Mouse (Mus musculus) gastrocnemius, adult 2 months (tissue): Measurements from ENCODE around the gene Gm47189. TPM values are rescaled to one million over a fixed set of nuclear protein-coding genes. Genes with fewer than 3 reads are reported as not detected.
"Not testable (repeated sequence)": the region's sequence is repeated elsewhere in the genome, so short reads cannot be mapped to it uniquely, and the experiment has no call there.

Experiments
- DNase-seq: peaks from one replicate; pipeline ENCODE4 v3.0.0; 2022
- H3K27ac ChIP-seq: fragments of 200-600 bp; 2 replicates; pipeline ENCODE4 v1.8.1; 2022; ENCODE audit warnings: mild to moderate bottlenecking
- H3K4me3 ChIP-seq: fragments of 200-600 bp; 2 replicates; pipeline ENCODE4 v1.8.1; 2022; ENCODE audit warnings: mild to moderate bottlenecking, moderate library complexity
- intact Hi-C: fragments of 180-260 bp; cut with DNase I; formaldehyde crosslinking; loops from one replicate; pipeline ENCODE4 v1.15.1; 2025
- long read RNA-seq, 2 experiments: library from polyadenylated mRNA; stranded (forward); transcript quantifications; one replicate each; pipeline ENCODE4 v2.0.0; 2021
- total RNA-seq, 2 experiments: library from RNA; stranded (reverse); gene quantifications; 2 replicates each; pipeline ENCODE4 v1.2.3; 2021

Gm47189 gene
- not detected for total RNA-seq
- long read RNA-seq, experiment 1: 0 reads
- long read RNA-seq, experiment 2: 0 reads

DNA sequence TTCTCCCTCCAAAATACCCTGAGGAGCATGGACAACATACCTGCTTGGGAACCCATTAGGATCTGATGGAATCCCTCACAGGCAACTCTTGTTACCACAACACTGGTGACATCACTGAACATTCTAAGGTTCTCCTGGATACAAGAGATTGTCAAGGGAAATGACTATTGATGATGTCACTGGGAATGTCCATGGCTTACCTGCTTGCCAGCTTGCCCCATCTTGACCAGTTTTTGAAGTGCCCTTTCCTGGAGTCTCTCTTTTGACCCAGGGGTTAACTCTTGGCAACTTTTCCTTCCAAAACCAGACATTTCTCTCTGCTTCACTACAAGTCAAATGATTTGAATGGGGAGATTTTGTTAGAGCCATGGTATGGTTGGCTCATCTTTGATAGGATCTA is at the start of gene Gm47189:
Gene Gm47189, minus strand, starts transcription at position 101 of the 400 bp plus-strand sequence.
- DNase-seq, H3K4me3 ChIP-seq, intact Hi-C loops, H3K27ac ChIP-seq: not testable (repeated sequence)

GRCm38 (mm10) chr14:41755931-41756330 is 16.3 kb downstream of the Gm47189 start:
- intact Hi-C loops, H3K4me3 ChIP-seq, H3K27ac ChIP-seq: not testable (repeated sequence)
- peak; percentile 7 for DNase-seq

GRCm38 (mm10) chr14:41750514-41750913 is 21.7 kb downstream of the Gm47189 start, which contains the start of gene Gm7929:
Gene Gm7929, minus strand, starts transcription at chr14:41750614.
- H3K4me3 ChIP-seq, DNase-seq, H3K27ac ChIP-seq, intact Hi-C loops: not testable (repeated sequence)

GRCm38 (mm10) chr14:41723437-41723836 is 48.8 kb downstream of the Gm47189 start:
- H3K27ac ChIP-seq, H3K4me3 ChIP-seq, DNase-seq, intact Hi-C loops: not testable (repeated sequence)

DNA sequence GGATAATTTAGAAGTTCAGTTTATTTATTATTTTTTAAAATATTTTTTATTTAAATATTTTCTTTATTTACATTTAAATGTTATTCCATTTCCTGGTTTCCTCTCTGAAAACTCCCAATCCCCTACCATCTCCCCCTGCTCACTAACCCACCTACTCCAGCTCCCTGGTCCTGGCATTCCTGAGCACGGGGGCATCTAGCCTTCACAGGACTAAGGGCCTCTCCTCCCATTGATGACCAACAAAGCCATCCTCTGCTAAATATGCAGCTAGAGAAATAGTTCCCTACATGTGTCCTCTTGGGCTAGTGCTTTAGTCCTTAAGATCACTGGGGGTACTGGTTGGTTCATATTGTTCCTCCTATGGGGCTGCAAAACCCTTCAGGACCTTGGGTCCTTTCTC is 55.1 kb downstream of the Gm47189 start:
- H3K27ac ChIP-seq, H3K4me3 ChIP-seq, intact Hi-C loops, DNase-seq: not testable (repeated sequence)

Other genes with a start within 250 kb of the Gm47189 start
- gene Gm7970, start 216.9 kb downstream of the Gm47189 start, total RNA-seq: not detected
- not detected for gene 1700049E17Rik2, start 199.2 kb downstream of the Gm47189 start, total RNA-seq
- not detected for gene Gm3072, start 147.8 kb downstream of the Gm47189 start, total RNA-seq
- gene Gm3676, start 126.0 kb downstream of the Gm47189 start, total RNA-seq: not detected
- not detected for gene Gm8068, start 70.6 kb downstream of the Gm47189 start, total RNA-seq
- not detected for gene Gm7929, start 21.8 kb downstream of the Gm47189 start, total RNA-seq
- gene Gm7980, start 134.8 kb upstream of the Gm47189 start, total RNA-seq: not detected
- not detected for gene 1700049E17Rik1, start 152.5 kb upstream of the Gm47189 start, total RNA-seq
- gene 1700024B05Rik, start 171.6 kb upstream of the Gm47189 start, total RNA-seq: not detected
- not detected for gene Gm6401, start 195.5 kb upstream of the Gm47189 start, total RNA-seq
- gene Gm3543, start 210.9 kb upstream of the Gm47189 start, total RNA-seq: not detected